Mouse (Mus musculus): ENCODE measurements at regions not wholly inside any gene's neighbourhood (a gene's known extent, or its start where the extent isn't known, plus 50 kb on each side); places are given as distances from the start of the nearest gene placed in this dataset.

GRCm38 (mm10) chr16:9267204-9267603 lies 437.3 kb downstream of the 1810013L24Rik start:
- Histone ChIP-seq H3K27me3 (ENCODE audit: control insufficient read depth, insufficient read depth, low read length) (no peaks in the 10 kb centered on the region), H3K4me3 (replicated peaks; ENCODE audit: insufficient read depth, low read depth, low read length) (no peak overlapping the region), H3K4me1 (ENCODE audit: control insufficient read depth, insufficient read depth, low read length) (no peaks in the 10 kb centered on the region), H3K27ac (ENCODE audit: insufficient read depth, low read length) (no peak overlapping the region)
- no peak for TF ChIP-seq CTCF (IDR thresholded peaks at IDR 0.05; ENCODE audit: borderline replicate concordance, insufficient read depth, low read depth, low read length)
- TF ChIP-seq POLR2A (IDR thresholded peaks at IDR 0.05; ENCODE audit: borderline replicate concordance, insufficient read depth, low read length) = no peak
- DNase-seq = no peak

- no peak for TF ChIP-seq POLR2A (IDR thresholded peaks at IDR 0.05; ENCODE audit: borderline replicate concordance, insufficient read depth, low read length)
- no peak for TF ChIP-seq CTCF (IDR thresholded peaks at IDR 0.05; ENCODE audit: borderline replicate concordance, insufficient read depth, low read depth, low read length)
- Histone ChIP-seq H3K27ac (ENCODE audit: insufficient read depth, low read length) (no peak overlapping the region), H3K4me1 (ENCODE audit: control insufficient read depth, insufficient read depth, low read length) (no peaks in the 10 kb centered on the region), H3K4me3 (replicated peaks; ENCODE audit: insufficient read depth, low read depth, low read length) (no peak overlapping the region), H3K27me3 (ENCODE audit: control insufficient read depth, insufficient read depth, low read length) (no peaks in the 10 kb centered on the region)
- WGBS = 76% methylated on average over 3 of the region's 3 CpGs
- DNase-seq = no peak
These were observed 440.2 kb downstream of the 1810013L24Rik start for GRCm38 (mm10) chr16:9270099-9270498.

- 90% methylated on average over 1 of the region's 1 CpGs for WGBS
- H3K4me3 ChIP-seq (replicated peaks; ENCODE audit: insufficient read depth, low read depth, low read length) = no peak overlapping the region
- DNase-seq = no peak
- H3K27ac ChIP-seq (ENCODE audit: insufficient read depth, low read length) = no peak overlapping the region
- H3K4me1 ChIP-seq (ENCODE audit: control insufficient read depth, insufficient read depth, low read length) = no peaks in the 10 kb centered on the region
- H3K27me3 ChIP-seq (ENCODE audit: control insufficient read depth, insufficient read depth, low read length) = no peaks in the 10 kb centered on the region
- TF ChIP-seq CTCF (IDR thresholded peaks at IDR 0.05; ENCODE audit: borderline replicate concordance, insufficient read depth, low read depth, low read length) = no peak
- no peak for TF ChIP-seq POLR2A (IDR thresholded peaks at IDR 0.05; ENCODE audit: borderline replicate concordance, insufficient read depth, low read length)
These were observed 440.8 kb downstream of the 1810013L24Rik start for GRCm38 (mm10) chr16:9270671-9271070.

GRCm38 (mm10) chr16:9273751-9274300 lies 443.9 kb downstream of the 1810013L24Rik start:
- H3K27ac ChIP-seq (ENCODE audit: insufficient read depth, low read length) = no peak overlapping the region
- no peak overlapping the region for H3K4me3 ChIP-seq (replicated peaks; ENCODE audit: insufficient read depth, low read depth, low read length)
- H3K4me1 ChIP-seq (ENCODE audit: control insufficient read depth, insufficient read depth, low read length) = no peaks in the 10 kb centered on the region
- TF ChIP-seq POLR2A (IDR thresholded peaks at IDR 0.05; ENCODE audit: borderline replicate concordance, insufficient read depth, low read length) (no peak), CTCF (IDR thresholded peaks at IDR 0.05; ENCODE audit: borderline replicate concordance, insufficient read depth, low read depth, low read length) (no peak)
- DNase-seq = no peak
- H3K27me3 ChIP-seq (ENCODE audit: control insufficient read depth, insufficient read depth, low read length) = no peaks in the 10 kb centered on the region
- 35% methylated on average over 6 of the region's 6 CpGs for whole genome bisulfite sequencing

GRCm38 (mm10) chr16:9274583-9275100 lies 444.7 kb downstream of the 1810013L24Rik start:
- Histone ChIP-seq H3K27me3 (ENCODE audit: control insufficient read depth, insufficient read depth, low read length) (no peaks in the 10 kb centered on the region), H3K4me1 (ENCODE audit: control insufficient read depth, insufficient read depth, low read length) (no peaks in the 10 kb centered on the region), H3K27ac (ENCODE audit: insufficient read depth, low read length) (no peak overlapping the region), H3K4me3 (replicated peaks; ENCODE audit: insufficient read depth, low read depth, low read length) (no peak overlapping the region)
- 60% methylated on average over 7 of the region's 7 CpGs for WGBS
- TF ChIP-seq CTCF (IDR thresholded peaks at IDR 0.05; ENCODE audit: borderline replicate concordance, insufficient read depth, low read depth, low read length) = no peak
- no peak for TF ChIP-seq POLR2A (IDR thresholded peaks at IDR 0.05; ENCODE audit: borderline replicate concordance, insufficient read depth, low read length)
- no peak for DNase-seq

GRCm38 (mm10) chr16:9275426-9275825 lies 445.5 kb downstream of the 1810013L24Rik start:
- H3K4me1 ChIP-seq (ENCODE audit: control insufficient read depth, insufficient read depth, low read length) = no peaks in the 10 kb centered on the region
- TF ChIP-seq POLR2A (IDR thresholded peaks at IDR 0.05; ENCODE audit: borderline replicate concordance, insufficient read depth, low read length) (no peak), CTCF (IDR thresholded peaks at IDR 0.05; ENCODE audit: borderline replicate concordance, insufficient read depth, low read depth, low read length) (no peak)
- no peaks in the 10 kb centered on the region for H3K27me3 ChIP-seq (ENCODE audit: control insufficient read depth, insufficient read depth, low read length)
- no peak for DNase-seq
- 84% methylated on average over 4 of the region's 4 CpGs for WGBS
- no peak overlapping the region for H3K27ac ChIP-seq (ENCODE audit: insufficient read depth, low read length)
- H3K4me3 ChIP-seq (replicated peaks; ENCODE audit: insufficient read depth, low read depth, low read length) = no peak overlapping the region

GRCm38 (mm10) chr16:9277064-9277463 lies 447.2 kb downstream of the 1810013L24Rik start:
- no peak overlapping the region for H3K27ac ChIP-seq (ENCODE audit: insufficient read depth, low read length)
- TF ChIP-seq POLR2A (IDR thresholded peaks at IDR 0.05; ENCODE audit: borderline replicate concordance, insufficient read depth, low read length) (no peak), CTCF (IDR thresholded peaks at IDR 0.05; ENCODE audit: borderline replicate concordance, insufficient read depth, low read depth, low read length) (no peak)
- H3K4me1 ChIP-seq (ENCODE audit: control insufficient read depth, insufficient read depth, low read length) = no peaks in the 10 kb centered on the region
- H3K4me3 ChIP-seq (replicated peaks; ENCODE audit: insufficient read depth, low read depth, low read length) = no peak overlapping the region
- WGBS = 92% methylated on average over 1 of the region's 1 CpGs
- DNase-seq = no peak
- no peaks in the 10 kb centered on the region; the same call in 1 of the 2 replicates for H3K27me3 ChIP-seq (ENCODE audit: control insufficient read depth, insufficient read depth, low read length)

- 44% methylated on average over 6 of the region's 6 CpGs for WGBS
- DNase-seq = no peak
These were observed 449.8 kb downstream of the 1810013L24Rik start for GRCm38 (mm10) chr16:9279726-9280125.

More at GRCm38 (mm10) chr16:9279726-9280125, 449.8 kb downstream of the 1810013L24Rik start:
- Histone ChIP-seq H3K27me3 (ENCODE audit: control insufficient read depth, insufficient read depth, low read length) (no peaks in the 10 kb centered on the region; the same call in 1 of the 2 replicates), H3K27ac (ENCODE audit: insufficient read depth, low read length) (no peak overlapping the region), H3K4me1 (ENCODE audit: control insufficient read depth, insufficient read depth, low read length) (no peaks in the 10 kb centered on the region), H3K4me3 (replicated peaks; ENCODE audit: insufficient read depth, low read depth, low read length) (no peak overlapping the region)
- TF ChIP-seq CTCF (IDR thresholded peaks at IDR 0.05; ENCODE audit: borderline replicate concordance, insufficient read depth, low read depth, low read length) (no peak), POLR2A (IDR thresholded peaks at IDR 0.05; ENCODE audit: borderline replicate concordance, insufficient read depth, low read length) (no peak)
